Comparison of ENCODE assay signal across 14 mouse cellular contexts in the genomic region with DNA sequence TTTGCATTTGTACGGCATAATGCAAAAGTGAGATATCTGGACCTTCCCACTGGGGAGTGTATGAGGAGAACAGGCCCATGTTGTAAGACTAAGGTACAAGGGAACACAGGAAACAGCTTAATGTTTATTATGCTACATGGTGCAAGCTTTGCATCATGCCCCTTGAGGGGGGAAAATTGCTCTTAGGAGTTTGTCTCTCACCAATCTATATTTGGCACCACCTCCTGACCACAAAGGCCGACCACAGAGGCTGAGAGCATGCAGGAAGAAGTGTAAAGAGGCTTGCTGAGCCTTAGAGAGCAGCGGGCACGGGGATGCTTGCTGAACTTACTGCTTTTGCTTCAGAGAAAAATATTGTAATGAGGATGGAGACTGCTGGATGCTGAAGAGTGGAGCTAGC. TPM values are rescaled to one million over a fixed set of nuclear protein-coding genes. Genes with fewer than 3 reads are reported as not detected.
DNase-seq lines count a peak whose midpoint lies in the region; ATAC-seq and TF ChIP-seq lines count a peak whose summit lies in the region.
"Had no signal": no experiment of that assay in that cellular context is flagged by ENCODE, and none has a peak within 500 bp of the region (broad histone marks: within the 10 kb centered on the region; RNA-seq: fewer than 3 reads in every experiment).

No protein-coding gene starts in this region.

- peaks cover 8% of the 10 kb centered on the region for H3K36me3 ChIP-seq in heart, embryonic 10.5 days
- no peaks in the 10 kb centered on the region for H3K36me3 ChIP-seq in kidney, adult 2 months (ENCODE audit: control insufficient read depth, insufficient read depth, low read length)

- no peak for TF ChIP-seq POLR2A in kidney, adult 2 months (IDR thresholded peaks at IDR 0.05; ENCODE audit: low read depth, low read length)

- H3K27me3 ChIP-seq in heart, embryonic 10.5 days (ENCODE audit: insufficient read depth, poor library complexity, severe bottlenecking) = peaks cover 16% of the 10 kb centered on the region; the same call in 1 of the 2 replicates
- no peaks in the 10 kb centered on the region for H3K27me3 ChIP-seq in kidney, adult 2 months (replicated peaks; ENCODE audit: control insufficient read depth, insufficient read depth, low read length)

- H3K9me3 ChIP-seq in heart, embryonic 10.5 days = no peaks in the 10 kb centered on the region
- H3K9me3 ChIP-seq: embryonic facial prominence, embryonic 15.5 days; limb, embryonic 12.5 days had no signal

- no peak for TF ChIP-seq CTCF in kidney, adult 2 months (conservative IDR thresholded peaks at IDR 0.05; ENCODE audit: insufficient read depth, insufficient read length, low read depth, low read length)

- 53% methylated on average over 4 of the region's 4 CpGs for WGBS in heart, embryonic 10.5 days
- WGBS in kidney, adult 2 months = 85% methylated on average over 4 of the region's 4 CpGs

- peak overlapping the region; percentile 52; the same call in 1 of the 2 replicates for H3K27ac ChIP-seq in heart, embryonic 10.5 days
- no peak overlapping the region for H3K27ac ChIP-seq in kidney, adult 2 months (ENCODE audit: insufficient read depth, low read depth, low read length)
- H3K27ac ChIP-seq: embryonic facial prominence, embryonic 15.5 days; limb, embryonic 12.5 days had no signal

- peaks cover 49% of the 10 kb centered on the region for H3K4me1 ChIP-seq in heart, embryonic 10.5 days
- H3K4me1 ChIP-seq in kidney, adult 2 months (ENCODE audit: control insufficient read depth, insufficient read depth, low read length) = no peaks in the 10 kb centered on the region; the same call in 1 of the 2 replicates

- DNase-seq in heart, embryonic 10.5 days (ENCODE audit: low spot score) = no peak
- DNase-seq in heart, adult 18-20 months = no peak
- DNase-seq in CD8-positive naive resting alpha-beta T cell, adult 2 months (ENCODE audit: low read depth in 2 of 2, low spot score in 2 of 2) = peak; percentile 57 to 78
- peak; percentile 80 for DNase-seq in thymus, postnatal 0 days (ENCODE audit: low spot score)
- no peak for DNase-seq in adrenal gland, postnatal 14 days
- no peak for DNase-seq in kidney, adult 18-20 months
- no peak for DNase-seq in kidney, adult 2 months
- DNase-seq: heart, postnatal 10 days; kidney, adult 11 months; lung, postnatal 10 days; right cerebral cortex, adult 18-20 months had no signal

- ATAC-seq in inflammation-experienced regulatory T-cells, adult 6 months = peak; percentile 85

- H3K4me3 ChIP-seq in heart, embryonic 10.5 days = no peak overlapping the region
- no peak overlapping the region for H3K4me3 ChIP-seq in kidney, adult 2 months (ENCODE audit: insufficient read depth, low read depth, low read length)
- H3K4me3 ChIP-seq: embryonic facial prominence, embryonic 15.5 days; limb, embryonic 12.5 days had no signal

RNA-seq across cellular contexts. Expression of a gene that starts 8.0 kb away (rescaled TPM):
- 7.5 and 9.5 TPM in 2 replicates for polyA plus RNA-seq in heart, embryonic 10.5 days (2016; fragmentation: Nextera tagmentation; extraction: Ambion mirVana)
- total RNA-seq in heart, adult 18-20 months (2021) = 10 to 100 TPM; 14.6 to 15.2 TPM
- polyA plus RNA-seq in inflammation-experienced regulatory T-cells, adult 6 months (2017; shearing (Covaris generic)) = 10 to 100 TPM; 33.9 to 48.2 (median 43.3) TPM
- polyA plus RNA-seq in thymus, postnatal 0 days (2015; fragmentation: Nextera tagmentation; extraction: Ambion mirVana) = 18.7 and 20.2 TPM in 2 replicates
- 25.6 and 28.0 TPM in 2 replicates for total RNA-seq in adrenal gland, postnatal 14 days (2021)
- 15.0 and 18.5 TPM in 2 replicates for polyA plus RNA-seq in kidney, adult 2 months (2012; rRNA removed)

RNA-seq across cellular contexts. Expression of a gene that starts 29.5 kb away (rescaled TPM):
- polyA plus RNA-seq in heart, embryonic 10.5 days (2016; fragmentation: Nextera tagmentation; extraction: Ambion mirVana) = 10.8 and 11.2 TPM in 2 replicates
- total RNA-seq in heart, adult 18-20 months (2021) = 1 to 10 TPM; 3.1 TPM
- polyA plus RNA-seq in inflammation-experienced regulatory T-cells, adult 6 months (2017; shearing (Covaris generic)) = 10 to 100 TPM; 13.3 to 31.3 (median 23.4) TPM
- 2.1 and 2.5 TPM in 2 replicates for polyA plus RNA-seq in thymus, postnatal 0 days (2015; fragmentation: Nextera tagmentation; extraction: Ambion mirVana)
- total RNA-seq in adrenal gland, postnatal 14 days (2021) = 7.5 and 9.7 TPM in 2 replicates
- 13.0 and 27.9 TPM in 2 replicates for polyA plus RNA-seq in kidney, adult 2 months (2012; rRNA removed)

RNA-seq across cellular contexts. Expression of a gene that starts 29.6 kb away (rescaled TPM):
- 7.1 and 7.9 TPM in 2 replicates for polyA plus RNA-seq in heart, embryonic 10.5 days (2016; fragmentation: Nextera tagmentation; extraction: Ambion mirVana)
- total RNA-seq in heart, adult 18-20 months (2021) = 1 to 10 TPM; 4.8 to 5.6 TPM
- 10 to 100 TPM in 2 of 3 experiments, 1 to 10 TPM in 1; 7.9 to 16.6 (median 11.9) TPM for polyA plus RNA-seq in inflammation-experienced regulatory T-cells, adult 6 months (2017; shearing (Covaris generic))
- 5.4 and 6.1 TPM in 2 replicates for polyA plus RNA-seq in thymus, postnatal 0 days (2015; fragmentation: Nextera tagmentation; extraction: Ambion mirVana)
- 14.8 and 15.7 TPM in 2 replicates for total RNA-seq in adrenal gland, postnatal 14 days (2021)
- polyA plus RNA-seq in kidney, adult 2 months (2012; rRNA removed) = 24.8 and 28.8 TPM in 2 replicates

Comparison
In these comparisons a context has a peak if more than half of its experiments do, and no peak if none do; other contexts are left out.
1. DNase-seq: peak in CD8-positive naive resting alpha-beta T cell, adult 2 months (2 of 2) and thymus, postnatal 0 days (single experiment); none in heart, embryonic 10.5 days (single experiment), heart, adult 18-20 months (0 of 2), adrenal gland, postnatal 14 days (single experiment), kidney, adult 18-20 months (single experiment) and kidney, adult 2 months (single experiment).